ENCODE assay signal across 16 mouse cellular contexts in genomic region chr4:155517948-155518517, GRCm38 (mm10). TPM values are rescaled to one million over a fixed set of nuclear protein-coding genes. Genes with fewer than 3 reads are reported as not detected.
DNase-seq lines count a peak whose midpoint lies in the region; ATAC-seq and TF ChIP-seq lines count a peak whose summit lies in the region.
"Had no signal": no experiment of that assay in that cellular context is flagged by ENCODE, and none has a peak within 500 bp of the region (broad histone marks: within the 10 kb centered on the region; RNA-seq: fewer than 3 reads in every experiment).

No protein-coding gene starts in this region.

- 89% methylated on average over 7 of the region's 7 CpGs for WGBS in forebrain, postnatal 0 days
- WGBS in forebrain, embryonic 13.5 days, result 86% methylated on average over 7 of the region's 7 CpGs

- H3K4me2 ChIP-seq in forebrain, postnatal 0 days (ENCODE audit: low read depth), result no peak overlapping the region
- H3K4me2 ChIP-seq in forebrain, embryonic 13.5 days, result no peak overlapping the region
- H3K4me2 ChIP-seq: limb, embryonic 12.5 days; lung, embryonic 15.5 days; neural tube, embryonic 15.5 days had no signal

- no peak overlapping the region for H3K9ac ChIP-seq in forebrain, postnatal 0 days
- H3K9ac ChIP-seq in forebrain, embryonic 13.5 days, result no peak overlapping the region
- H3K9ac ChIP-seq: limb, embryonic 12.5 days; lung, embryonic 15.5 days; neural tube, embryonic 15.5 days had no signal

- H3K4me1 ChIP-seq in forebrain, postnatal 0 days (ENCODE audit: insufficient read depth), result 0 out of 2 replicates have a peak, but pooled peaks cover 2% of the 10 kb centered on the region
- H3K4me1 ChIP-seq in forebrain, embryonic 13.5 days, result no peaks in the 10 kb centered on the region
- H3K4me1 ChIP-seq: limb, embryonic 12.5 days; lung, embryonic 15.5 days had no signal

- H3K36me3 ChIP-seq in forebrain, postnatal 0 days (ENCODE audit: insufficient read depth), result peaks cover 8% of the 10 kb centered on the region
- peaks cover 18% of the 10 kb centered on the region for H3K36me3 ChIP-seq in forebrain, embryonic 13.5 days (ENCODE audit: poor library complexity, severe bottlenecking)
- H3K36me3 ChIP-seq in splenic B cell, adult 2 months (ENCODE audit: control insufficient read depth, insufficient read depth, low read length, poor library complexity, severe bottlenecking), result no peaks in the 10 kb centered on the region; the same call in 1 of the 2 replicates

- no peaks in the 10 kb centered on the region for H3K9me3 ChIP-seq in forebrain, postnatal 0 days (ENCODE audit: low read length)
- no peaks in the 10 kb centered on the region for H3K9me3 ChIP-seq in forebrain, embryonic 13.5 days (replicated peaks)
- H3K9me3 ChIP-seq: heart, embryonic 10.5 days; limb, embryonic 12.5 days; lung, embryonic 15.5 days; neural tube, embryonic 15.5 days had no signal

- DNase-seq in forebrain, postnatal 0 days, result no peak
- DNase-seq in kidney, postnatal 36 days, result peak; percentile 5 to 30
- no peak for DNase-seq in kidney, adult 9 months
- DNase-seq in lung, postnatal 36 days, result peak; percentile 34
- DNase-seq in lung, adult 18-20 months, result no peak
- DNase-seq in splenic B cell, adult 2 months (ENCODE audit: low read depth, low spot score), result peak; percentile 16
- no peak for DNase-seq in frontal cortex, postnatal 10 days (ENCODE audit: low spot score in 2 of 2)
- DNase-seq: adrenal gland, postnatal 36 days; cerebellum, postnatal 10 days; thymus, adult 2 months had no signal

- H3K27me3 ChIP-seq in forebrain, postnatal 0 days (ENCODE audit: insufficient read depth, low read length), result no peaks in the 10 kb centered on the region
- H3K27me3 ChIP-seq in forebrain, embryonic 13.5 days, result no peaks in the 10 kb centered on the region
- no peaks in the 10 kb centered on the region for H3K27me3 ChIP-seq in splenic B cell, adult 2 months (ENCODE audit: control insufficient read depth, insufficient read depth, low read length, poor library complexity, severe bottlenecking)
- H3K27me3 ChIP-seq: limb, embryonic 12.5 days; lung, embryonic 15.5 days; neural tube, embryonic 15.5 days had no signal

- no peak overlapping the region for H3K4me3 ChIP-seq in forebrain, postnatal 0 days (ENCODE audit: low read depth, low read length)
- no peak overlapping the region for H3K4me3 ChIP-seq in forebrain, embryonic 13.5 days
- H3K4me3 ChIP-seq: heart, embryonic 10.5 days; limb, embryonic 12.5 days; lung, embryonic 15.5 days; neural tube, embryonic 15.5 days had no signal

- ATAC-seq in forebrain, postnatal 0 days, result no peak
- no peak for ATAC-seq in forebrain, embryonic 13.5 days
- ATAC-seq: forebrain, embryonic 14.5 days had no signal

- TF ChIP-seq CTCF in forebrain, postnatal 0 days (IDR thresholded peaks at IDR 0.05; ENCODE audit: low read depth), result peak; percentile 24; the same call in 1 of the 2 replicates

- H3K27ac ChIP-seq in forebrain, postnatal 0 days (ENCODE audit: low read depth, low read length), result no peak overlapping the region
- no peak overlapping the region for H3K27ac ChIP-seq in forebrain, embryonic 13.5 days
- H3K27ac ChIP-seq: heart, embryonic 10.5 days; limb, embryonic 12.5 days; lung, embryonic 15.5 days; neural tube, embryonic 15.5 days had no signal

RNA-seq across cellular contexts. Expression of gene Gnb1, which starts 26.9 kb away (rescaled TPM):
- 252 and 268 TPM in 2 replicates for total RNA-seq in forebrain, postnatal 0 days (2014; rRNA removed)
- polyA plus RNA-seq in forebrain, postnatal 0 days (2015; fragmentation: Nextera tagmentation; extraction: Ambion mirVana), result 1,233 and 1,420 TPM in 2 replicates
- 937 and 949 TPM in 2 replicates for polyA plus RNA-seq in forebrain, embryonic 13.5 days (2015; fragmentation: Nextera tagmentation; extraction: Ambion mirVana)

RNA-seq across cellular contexts. Expression of gene Nadk, which starts 44.1 kb away (rescaled TPM):
- total RNA-seq in forebrain, postnatal 0 days (2014; rRNA removed), result 86.0 and 89.7 TPM in 2 replicates
- 66.4 and 66.7 TPM in 2 replicates for polyA plus RNA-seq in forebrain, postnatal 0 days (2015; fragmentation: Nextera tagmentation; extraction: Ambion mirVana)
- polyA plus RNA-seq in forebrain, embryonic 13.5 days (2015; fragmentation: Nextera tagmentation; extraction: Ambion mirVana), result 88.7 and 91.9 TPM in 2 replicates

RNA-seq across cellular contexts. Expression of gene Tmem52, which starts 49.1 kb away (rescaled TPM):
- total RNA-seq in forebrain, postnatal 0 days (2014; rRNA removed), result 0.52 TPM in 1 of 2 replicates, not detected in the other
- 0.23 and 0.29 TPM in 2 replicates for polyA plus RNA-seq in forebrain, postnatal 0 days (2015; fragmentation: Nextera tagmentation; extraction: Ambion mirVana)
- polyA plus RNA-seq in forebrain, embryonic 13.5 days (2015; fragmentation: Nextera tagmentation; extraction: Ambion mirVana), result 0.18 TPM in 1 of 2 replicates, not detected in the other
- polyA plus RNA-seq: forebrain, embryonic 14.5 days; heart, embryonic 10.5 days; limb, embryonic 12.5 days had no signal

Comparison
In these comparisons a context has a peak if more than half of its experiments do, and no peak if none do; other contexts are left out.
1. DNase-seq: peak in kidney, postnatal 36 days (2 of 2), lung, postnatal 36 days (single experiment) and splenic B cell, adult 2 months (single experiment); none in forebrain, postnatal 0 days (single experiment), kidney, adult 9 months (single experiment), lung, adult 18-20 months (0 of 2) and frontal cortex, postnatal 10 days (0 of 2).